Mouse (Mus musculus): ENCODE results near the gene Gde1. TPM values are rescaled to one million over a fixed set of nuclear protein-coding genes. Genes with fewer than 3 reads are reported as not detected.

The Gde1 gene
- polyA plus RNA-seq (2021; fragmentation: Nextera tagmentation) = 399 and 425 TPM in 2 replicates
- long read RNA-seq, experiment 1, transcript Gde1-201 (6 exons, 1,582 nt) = major isoform, 787 of 869 reads
- long read RNA-seq, experiment 1, partial matches to known transcripts = 21 of 869 reads
- long read RNA-seq, experiment 1, other reads (novel, unspliced or antisense) = 57 of 869 reads
- long read RNA-seq, experiment 2, transcript Gde1-201 (6 exons, 1,582 nt) = major isoform, 1,638 of 1,769 reads
- long read RNA-seq, experiment 2, partial matches to known transcripts = 5 of 1,769 reads
- long read RNA-seq, experiment 2, other reads (novel, unspliced or antisense) = 123 of 1,769 reads

DNA sequence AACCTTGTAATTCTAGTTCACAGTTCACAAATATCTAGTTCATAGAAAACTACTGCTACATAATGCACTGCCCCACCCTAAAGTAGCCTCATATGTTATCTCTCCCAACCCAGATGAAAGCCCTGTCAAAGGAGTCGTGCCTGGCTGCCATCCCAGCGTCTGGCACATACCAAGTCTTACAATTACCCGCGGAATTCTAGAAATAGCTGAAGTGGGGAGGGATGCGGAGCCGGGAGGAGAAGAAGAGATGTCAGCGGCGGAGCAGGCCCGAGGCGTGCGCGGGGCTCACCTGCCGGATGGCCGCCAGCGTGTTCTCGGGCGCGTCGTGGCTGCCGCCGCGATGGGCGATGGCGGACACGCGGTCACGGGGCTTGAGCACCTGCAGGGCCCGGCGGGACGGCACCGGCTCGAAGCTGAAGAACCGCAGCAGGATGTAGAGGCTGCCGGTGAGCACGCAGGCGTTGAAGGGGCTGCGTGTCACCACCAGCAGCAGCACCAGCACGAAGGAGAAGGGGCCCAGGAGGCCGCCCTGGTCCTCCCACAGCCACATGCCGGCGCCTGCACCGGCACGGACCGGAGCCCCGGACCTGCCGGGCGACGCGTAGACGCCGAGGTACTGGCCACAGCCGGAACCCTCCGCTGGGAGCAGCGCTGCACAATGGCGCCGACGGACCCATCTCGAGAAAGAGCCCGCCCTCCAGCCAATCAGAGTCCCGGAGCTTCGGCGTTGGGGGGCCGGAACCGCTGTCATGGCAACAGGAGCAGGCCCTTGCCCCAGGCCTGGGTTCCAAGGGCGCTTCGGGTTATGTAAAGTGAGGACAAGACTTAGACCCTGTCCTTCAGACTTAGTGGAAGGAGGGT is at the start of gene Gde1:
Gene Gde1 (minus strand): TSS at position 678 of the 861 bp plus-strand sequence.

DNA sequence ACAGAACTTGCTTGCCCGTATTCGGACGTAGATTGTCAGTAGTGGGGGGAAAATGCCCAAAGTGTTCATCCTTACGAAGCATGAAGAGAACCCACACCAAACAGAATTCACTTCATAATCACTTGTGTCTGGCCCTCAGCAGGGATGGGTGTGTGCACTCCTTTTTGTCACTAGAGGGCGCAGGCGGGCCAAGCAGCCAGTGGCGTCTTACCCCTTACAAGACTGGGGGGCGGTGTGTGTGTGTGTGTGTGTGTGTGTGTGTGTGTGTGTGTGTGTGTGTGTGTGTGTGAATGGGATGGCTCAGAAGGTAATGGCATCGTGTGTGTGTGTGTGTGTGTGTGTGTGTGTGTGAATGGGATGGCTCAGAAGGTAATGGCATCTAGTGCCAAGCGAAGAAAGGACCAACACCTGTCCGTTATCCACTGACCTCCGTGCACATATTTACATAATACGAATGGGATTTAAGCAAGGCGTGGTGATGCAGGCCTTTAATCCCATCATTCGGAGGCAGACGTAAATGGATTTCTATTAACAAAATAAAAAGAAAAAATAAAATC is 34.5 kb upstream of the Gde1 start, which contains the start of gene Vps35l:
Gene Vps35l (plus strand): TSS at position 252 of the 557 bp plus-strand sequence.

DNA sequence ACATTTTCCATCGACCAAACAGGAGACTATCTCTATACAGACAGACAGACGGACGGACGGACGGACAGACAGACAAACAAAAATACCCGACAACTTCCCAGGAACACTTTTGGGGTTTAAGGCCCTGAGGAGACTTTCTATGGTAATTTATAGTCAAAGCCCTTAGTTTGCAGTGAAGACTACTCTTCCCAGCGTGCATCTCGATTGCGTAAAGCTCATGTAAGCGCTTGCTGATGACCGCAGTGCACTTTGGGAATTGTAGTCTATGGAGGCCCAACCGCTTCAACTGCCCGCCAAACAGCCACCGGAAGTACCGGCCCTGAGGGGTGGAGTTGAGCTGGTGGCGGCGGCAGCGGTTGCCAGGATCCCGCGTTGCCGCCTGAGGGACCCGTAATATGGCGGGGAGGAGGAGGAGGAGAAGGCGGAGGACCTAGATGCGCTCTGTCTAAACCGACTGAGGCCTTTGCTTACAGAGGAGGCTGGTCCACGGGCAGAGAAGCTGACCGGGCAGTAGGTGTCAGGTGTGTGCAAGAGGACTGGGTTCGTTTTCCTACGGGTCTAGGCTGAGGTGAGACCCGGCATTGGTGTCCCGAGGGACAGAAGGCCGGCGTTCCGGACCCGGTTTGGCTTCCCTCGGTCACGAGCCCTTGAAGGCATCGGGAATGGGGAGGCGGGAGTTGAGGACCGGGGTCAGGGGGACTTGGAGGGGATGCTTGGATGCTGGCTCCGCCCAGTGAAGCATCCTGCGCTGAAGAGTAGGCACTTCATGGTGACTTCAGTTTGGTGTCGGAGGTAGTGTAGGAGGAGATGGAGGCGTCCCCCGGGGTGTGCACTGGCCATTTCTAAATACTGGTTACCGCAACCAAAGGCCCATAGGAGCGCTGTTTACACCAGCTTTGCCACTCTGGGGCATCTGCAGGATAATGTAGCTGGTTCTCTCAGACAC is 6.9 kb upstream of the Gde1 start, which contains the start of gene Ccp110:
Gene Ccp110 (plus strand): TSS at position 325 of the 946 bp plus-strand sequence.

Other genes starting within 250 kb of the Gde1 start
- gene Itpripl2, start 213.8 kb downstream of the Gde1 start, polyA plus RNA-seq (2021; fragmentation: Nextera tagmentation) = 0.11 and 0.33 TPM in 2 replicates
- 133 and 139 TPM in 2 replicates for gene Coq7, start 172.4 kb downstream of the Gde1 start, polyA plus RNA-seq (2021; fragmentation: Nextera tagmentation)
- gene Tmc7, start 121.0 kb downstream of the Gde1 start, polyA plus RNA-seq (2021; fragmentation: Nextera tagmentation) = 2.9 and 3.6 TPM in 2 replicates
- gene Tmc5, start 108.5 kb downstream of the Gde1 start, polyA plus RNA-seq (2021; fragmentation: Nextera tagmentation) = 0.05 and 0.10 TPM in 2 replicates
- 10.2 and 12.7 TPM in 2 replicates for gene Ccp110, start 6.8 kb upstream of the Gde1 start, polyA plus RNA-seq (2021; fragmentation: Nextera tagmentation)
- gene Vps35l, start 34.4 kb upstream of the Gde1 start, polyA plus RNA-seq (2021; fragmentation: Nextera tagmentation) = 49.2 and 49.6 TPM in 2 replicates
- gene Iqck, start 150.0 kb upstream of the Gde1 start, polyA plus RNA-seq (2021; fragmentation: Nextera tagmentation) = 5.8 and 8.7 TPM in 2 replicates
- 21.4 and 27.5 TPM in 2 replicates for gene Knop1, start 150.5 kb upstream of the Gde1 start, polyA plus RNA-seq (2021; fragmentation: Nextera tagmentation)

All from layer of hippocampus, adult 6 months (tissue).